Mouse (Mus musculus) lung, embryonic 16.5 days (tissue): ENCODE measurements around the gene Tsx. TPM values are rescaled to one million over a fixed set of nuclear protein-coding genes. Genes with fewer than 3 reads are reported as not detected.

Source experiments
- ATAC-seq: fragments of 200-750 bp; cut with Nextera tagmentation; 2 replicates; pipeline ENCODE4 v1.8.0; 2017; ENCODE audit warnings: low read depth, mild to moderate bottlenecking, moderate library complexity
- H3K27ac ChIP-seq: fragments of 300-500 bp; sonication (generic); 2 replicates; pipeline ENCODE4 v1.5.1; 2014; ENCODE audit warnings: mild to moderate bottlenecking, control low read depth, low read length
- H3K27me3 ChIP-seq: fragments of 300-500 bp; sonication (generic); 2 replicates; pipeline ENCODE4 v1.6.1; 2014; ENCODE audit warnings: low read depth, low read length, mixed read lengths; ENCODE audit not compliant: control insufficient read depth, insufficient read depth
- H3K36me3 ChIP-seq: fragments of 300-500 bp; sonication (generic); 2 replicates; pipeline ENCODE4 v1.6.1; 2014; ENCODE audit warnings: low read length; ENCODE audit not compliant: control insufficient read depth, insufficient read depth
- H3K4me1 ChIP-seq: fragments of 300-500 bp; sonication (generic); replicated peaks from 2 replicates; pipeline ENCODE4 v1.6.1; 2014; ENCODE audit warnings: low read length, mixed read lengths; ENCODE audit not compliant: control insufficient read depth, insufficient read depth
- H3K4me2 ChIP-seq: fragments of 300-500 bp; sonication (generic); 2 replicates; pipeline ENCODE4 v1.6.1; 2014; ENCODE audit warnings: low read depth, low read length, control low read depth
- H3K4me3 ChIP-seq: fragments of 300-500 bp; sonication (generic); 2 replicates; pipeline ENCODE4 v1.5.1; 2014; ENCODE audit warnings: mild to moderate bottlenecking, low read length, control low read depth
- H3K9ac ChIP-seq: fragments of 300-500 bp; sonication (generic); 2 replicates; pipeline ENCODE4 v1.6.1; 2014; ENCODE audit warnings: low read length, control low read depth
- H3K9me3 ChIP-seq: fragments of 300-500 bp; sonication (generic); 2 replicates; pipeline ENCODE4 v1.6.1; 2016; ENCODE audit warnings: low read length; ENCODE audit not compliant: control insufficient read depth
- whole genome bisulfite sequencing: fragments of 180-500 bp; shearing (Covaris S2); extraction: QIAGEN DNeasy Blood & Tissue Kit; methylation state at CpG from one replicate; pipeline ENCODE4 v1.1.7; 2014; 5-methylcytosine and 5-hydroxymethylcytosine counted together
- polyA plus RNA-seq: library from polyadenylated mRNA; unstranded; fragments of >200 nt; fragmentation: Nextera tagmentation; extraction: Ambion mirVana; gene quantifications from 2 replicates; pipeline ENCODE4 v1.2.1, GENCODE M21; 2015

Gene Tsx
- polyA plus RNA-seq, 1 experiment from 2014 or later = 0.25 TPM

DNA sequence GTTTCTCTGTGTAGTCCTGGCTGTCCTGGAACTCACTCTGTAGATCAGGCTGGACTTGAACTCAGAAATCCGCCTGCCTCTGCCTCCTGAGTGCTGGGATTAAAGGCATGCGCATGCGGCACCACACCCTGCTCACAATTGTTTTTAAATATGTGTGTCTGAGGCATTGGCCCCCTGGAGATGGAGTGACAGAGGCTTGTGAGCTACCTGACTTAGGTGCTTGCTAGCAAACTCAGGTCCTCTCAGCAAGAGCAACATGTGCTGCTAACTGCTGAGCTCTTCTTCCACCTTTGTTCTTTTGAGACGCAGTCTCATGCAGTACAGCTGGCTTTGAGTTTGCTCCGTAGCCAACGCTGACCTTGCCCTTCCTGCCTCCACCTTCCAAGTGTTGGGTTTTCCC is 38.5 kb downstream of the Tsx start:
- 65% methylated on average over 6 of the region's 6 CpGs for WGBS
- Histone ChIP-seq H3K27ac (no peak overlapping the region), H3K9me3 (no peaks in the 10 kb centered on the region), H3K4me1 (no peaks in the 10 kb centered on the region), H3K36me3 (no peaks in the 10 kb centered on the region), H3K4me3 (no peak overlapping the region), H3K9ac (no peak overlapping the region), H3K4me2 (no peak overlapping the region), H3K27me3 (peaks cover 15% of the 10 kb centered on the region)
- ATAC-seq = no peak

GRCm38 (mm10) chrX:103460056-103460455 is 45.8 kb downstream of the Tsx start:
- Histone ChIP-seq H3K36me3 (no peaks in the 10 kb centered on the region), H3K9me3 (no peaks in the 10 kb centered on the region), H3K9ac (no peak overlapping the region), H3K27ac (no peak overlapping the region), H3K4me3 (no peak overlapping the region), H3K27me3 (no peaks in the 10 kb centered on the region), H3K4me2 (no peak overlapping the region), H3K4me1 (no peaks in the 10 kb centered on the region)
- no peak for ATAC-seq
- 63% methylated on average over 5 of the region's 5 CpGs for WGBS

DNA sequence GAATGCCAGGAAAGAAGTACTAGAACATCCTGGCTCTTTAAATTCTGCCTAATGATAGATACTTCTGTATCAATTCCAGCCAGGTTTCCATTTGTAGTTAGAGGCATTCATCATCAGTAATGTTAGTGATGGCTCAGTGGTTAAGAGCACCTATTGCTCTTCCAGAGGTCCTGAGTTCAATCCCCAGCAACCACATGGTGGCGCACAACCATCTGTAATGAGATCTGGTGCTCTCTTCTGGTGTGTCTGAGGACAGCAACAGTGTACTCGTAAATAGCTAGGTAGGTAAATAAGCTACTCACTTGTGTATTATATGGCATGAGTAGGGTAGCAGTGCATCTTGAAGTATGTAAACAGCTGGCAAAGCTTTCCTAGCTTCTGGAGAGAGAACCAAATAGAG is 54.7 kb downstream of the Tsx start:
- no peak overlapping the region for H3K4me2 ChIP-seq
- no peak overlapping the region for H3K27ac ChIP-seq
- no peak overlapping the region for H3K9ac ChIP-seq
- no peak overlapping the region for H3K4me3 ChIP-seq
- peaks cover 2% of the 10 kb centered on the region; the same call in 1 of the 2 replicates for H3K36me3 ChIP-seq
- ATAC-seq = no peak
- WGBS = 74% methylated on average over 2 of the region's 2 CpGs
- no peaks in the 10 kb centered on the region for H3K4me1 ChIP-seq
- H3K27me3 ChIP-seq = no peaks in the 10 kb centered on the region
- no peaks in the 10 kb centered on the region for H3K9me3 ChIP-seq

DNA sequence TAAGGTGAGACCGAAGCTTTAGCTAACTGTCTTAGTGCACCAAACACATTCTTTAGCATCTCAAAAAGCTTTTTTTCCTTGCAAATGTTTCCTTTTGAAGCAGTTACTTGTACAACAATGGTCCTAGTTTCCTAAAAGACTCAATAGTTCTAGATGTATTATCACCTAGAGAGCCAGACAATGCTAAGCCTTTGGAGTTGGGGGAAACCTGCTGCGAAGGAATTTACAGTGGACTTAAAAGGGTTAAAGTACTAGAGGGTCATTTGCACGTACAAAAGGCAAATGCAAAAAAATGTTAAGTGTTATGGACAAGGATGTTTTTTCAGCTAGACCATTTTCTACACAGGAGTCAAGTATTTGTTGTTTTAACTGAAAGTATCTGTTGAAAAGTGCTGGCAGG is 58.1 kb downstream of the Tsx start:
- Histone ChIP-seq H3K4me3 (no peak overlapping the region), H3K36me3 (peaks cover 2% of the 10 kb centered on the region; the same call in 1 of the 2 replicates), H3K27ac (no peak overlapping the region), H3K9me3 (no peaks in the 10 kb centered on the region), H3K4me2 (no peak overlapping the region), H3K4me1 (no peaks in the 10 kb centered on the region; the same call in 1 of the 2 replicates), H3K27me3 (no peaks in the 10 kb centered on the region), H3K9ac (no peak overlapping the region)
- 59% methylated on average over 3 of the region's 3 CpGs for WGBS
- ATAC-seq = no peak

Other genes starting within 250 kb of the Tsx start
- 0.96 and 1.1 TPM in 2 replicates for gene Nap1l2, start 227.8 kb upstream of the Tsx start, polyA plus RNA-seq
- 0.10 TPM in 1 of 2 replicates, not detected in the other for gene Cdx4, start 93.1 kb upstream of the Tsx start, polyA plus RNA-seq
- 2.6 and 3.3 TPM in 2 replicates for gene Chic1, start 58.0 kb upstream of the Tsx start, polyA plus RNA-seq
- gene Gm26992, start 7.5 kb downstream of the Tsx start, polyA plus RNA-seq = not detected in 2 replicates
- gene Zcchc13, start 216.1 kb downstream of the Tsx start, polyA plus RNA-seq = not detected in 2 replicates